Mouse (Mus musculus) embryonic facial prominence, embryonic 12.5 days (tissue): Measurements from ENCODE around the gene Pacs1. TPM values are rescaled to one million over a fixed set of nuclear protein-coding genes. Genes with fewer than 3 reads are reported as not detected.
"Not testable (repeated sequence)": the region's sequence is repeated elsewhere in the genome, so short reads cannot be mapped to it uniquely, and the experiment has no call there.

ENCODE experiments used
- ATAC-seq: fragments of 200-750 bp; cut with Nextera tagmentation; 2 replicates; pipeline ENCODE4 v1.8.0; 2017; ENCODE audit not compliant: insufficient number of reproducible peaks, insufficient read depth, low FRiP score, low TSS enrichment
- H3K27ac ChIP-seq: fragments of 300-500 bp; sonication (generic); 2 replicates; pipeline ENCODE4 v1.5.1; 2016; ENCODE audit warnings: mild to moderate bottlenecking
- H3K27me3 ChIP-seq: fragments of 300-500 bp; sonication (generic); 2 replicates; pipeline ENCODE4 v1.6.1; 2016; ENCODE audit warnings: mild to moderate bottlenecking, moderate library complexity
- H3K36me3 ChIP-seq: fragments of 300-500 bp; sonication (generic); 2 replicates; pipeline ENCODE4 v1.6.1; 2016; ENCODE audit warnings: mild to moderate bottlenecking
- H3K4me1 ChIP-seq: fragments of 300-500 bp; sonication (generic); 2 replicates; pipeline ENCODE4 v1.6.1; 2016
- H3K4me2 ChIP-seq: fragments of 300-500 bp; sonication (generic); replicated peaks from 2 replicates; pipeline ENCODE4 v1.6.1; 2016; ENCODE audit warnings: mild to moderate bottlenecking, moderate library complexity
- H3K4me3 ChIP-seq: fragments of 300-500 bp; sonication (generic); 2 replicates; pipeline ENCODE4 v1.5.1; 2016; ENCODE audit warnings: mild to moderate bottlenecking
- H3K9ac ChIP-seq: fragments of 300-500 bp; sonication (generic); 2 replicates; pipeline ENCODE4 v1.6.1; 2016; ENCODE audit warnings: mild to moderate bottlenecking, moderate library complexity
- H3K9me3 ChIP-seq: fragments of 300-500 bp; sonication (generic); 2 replicates; pipeline ENCODE4 v1.6.1; 2016; ENCODE audit warnings: mild to moderate bottlenecking, moderate library complexity
- whole genome bisulfite sequencing: fragments of 180-500 bp; shearing (Covaris S2); methylation state at CpG from one replicate; pipeline ENCODE4 v1.1.7; 2016; 5-methylcytosine and 5-hydroxymethylcytosine counted together
- polyA plus RNA-seq: library from polyadenylated mRNA; unstranded; fragments of >200 nt; fragmentation: Nextera tagmentation; extraction: Ambion mirVana; gene quantifications from 2 replicates; pipeline ENCODE4 v1.2.1, GENCODE M21; 2016

Pacs1 gene
- polyA plus RNA-seq, 1 experiment from 2014 or later = 32.2 TPM

DNA sequence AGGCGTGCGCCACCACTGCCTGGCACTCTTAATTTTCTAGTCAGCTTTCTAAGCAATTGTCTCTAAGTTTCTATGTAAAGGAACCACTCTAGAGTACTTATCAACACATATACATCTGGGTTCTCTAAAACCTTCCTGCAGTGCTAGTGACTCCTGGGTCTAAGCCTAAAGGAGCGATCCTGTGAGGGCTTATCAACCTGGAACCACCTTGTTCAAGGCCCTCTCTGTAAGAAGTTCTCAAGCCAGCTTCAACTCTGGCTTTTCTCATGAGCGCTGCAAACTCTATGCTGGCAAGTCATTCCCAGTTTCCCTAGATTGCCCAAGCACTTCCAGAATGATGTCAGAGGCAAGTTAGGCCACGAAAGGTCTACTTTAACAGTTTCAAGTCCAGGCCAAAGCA, 5.9 kb downstream of the Pacs1 start:
- H3K27me3 ChIP-seq = no peaks in the 10 kb centered on the region
- no peak overlapping the region for H3K9ac ChIP-seq
- H3K4me2 ChIP-seq = no peak overlapping the region
- H3K36me3 ChIP-seq = no peaks in the 10 kb centered on the region
- H3K4me1 ChIP-seq = peaks cover 17% of the 10 kb centered on the region
- 94% methylated on average over 5 of the region's 5 CpGs for WGBS
- no peak overlapping the region for H3K4me3 ChIP-seq
- H3K9me3 ChIP-seq = no peaks in the 10 kb centered on the region
- H3K27ac ChIP-seq = no peak overlapping the region
- no peak for ATAC-seq

DNA sequence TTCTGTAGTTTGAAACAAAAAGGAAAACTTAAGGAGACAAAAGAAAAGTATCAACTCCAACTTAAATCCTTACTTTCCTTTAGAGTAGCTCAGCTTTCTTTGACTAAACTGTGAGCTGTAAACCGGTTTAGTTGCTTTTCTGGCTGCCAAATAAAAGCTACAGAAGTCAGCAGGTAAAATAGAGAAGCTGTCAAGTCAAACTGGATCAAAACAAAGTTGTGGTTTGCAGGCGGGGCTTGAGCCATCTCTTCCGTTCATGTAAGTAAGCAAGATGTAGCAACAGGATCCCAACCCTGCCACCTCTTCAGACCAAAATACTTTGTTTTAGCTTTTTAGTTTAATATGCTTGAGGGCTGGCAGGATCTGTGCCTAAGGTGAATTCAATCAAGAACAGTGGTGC, 15.8 kb downstream of the Pacs1 start:
- H3K27ac ChIP-seq = no peak overlapping the region
- H3K4me2 ChIP-seq = no peak overlapping the region
- WGBS = 47% methylated on average over 3 of the region's 3 CpGs
- no peaks in the 10 kb centered on the region; the same call in 1 of the 2 replicates for H3K4me1 ChIP-seq
- no peaks in the 10 kb centered on the region for H3K9me3 ChIP-seq
- H3K9ac ChIP-seq = no peak overlapping the region
- no peaks in the 10 kb centered on the region for H3K27me3 ChIP-seq
- no peak overlapping the region for H3K4me3 ChIP-seq
- no peak for ATAC-seq
- 0 out of 2 replicates have a peak, but pooled peaks cover 6% of the 10 kb centered on the region for H3K36me3 ChIP-seq

DNA sequence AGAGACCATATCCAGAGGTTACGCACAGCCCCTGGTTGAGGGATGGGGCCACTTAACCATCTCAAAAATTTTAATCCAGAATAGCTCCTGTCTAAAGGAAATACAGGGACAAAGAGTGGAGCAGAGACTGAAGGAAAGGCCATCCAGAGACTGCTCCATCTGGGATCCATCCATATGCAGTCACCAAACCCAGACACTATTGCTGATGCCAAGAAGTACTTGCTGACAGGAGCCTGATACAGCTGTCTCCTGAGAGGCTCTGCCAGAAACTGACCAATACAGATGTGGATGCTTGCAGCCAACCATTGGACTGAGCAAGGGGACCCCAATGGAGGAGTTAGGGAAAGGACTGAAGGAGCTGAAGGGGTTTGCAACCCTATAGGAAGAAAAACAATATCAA, 35.9 kb downstream of the Pacs1 start:
- H3K9ac ChIP-seq, H3K27me3 ChIP-seq, ATAC-seq, H3K4me3 ChIP-seq, H3K4me1 ChIP-seq, H3K27ac ChIP-seq, H3K36me3 ChIP-seq, H3K9me3 ChIP-seq, H3K4me2 ChIP-seq: not testable (repeated sequence)
- 97% methylated on average over 1 of the region's 1 CpGs for WGBS

DNA sequence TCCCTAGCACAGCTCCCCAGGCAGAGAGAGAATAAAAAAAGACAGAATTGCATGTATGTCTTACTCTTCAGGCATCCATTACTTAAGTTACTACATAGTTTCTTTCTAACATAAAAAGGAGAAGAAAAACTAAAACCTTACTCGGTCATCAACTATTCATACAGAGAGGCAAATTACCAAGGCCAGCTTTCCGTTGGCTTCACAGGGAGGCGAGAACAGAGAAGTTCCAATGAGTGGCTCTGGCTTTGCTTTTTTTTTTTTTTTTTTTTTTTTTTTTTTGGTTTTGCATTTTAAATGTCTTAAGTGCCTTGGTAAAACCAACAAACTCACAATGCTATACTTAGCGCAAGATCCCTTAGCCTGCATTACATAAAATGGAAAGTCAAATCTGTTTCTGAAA, 40.2 kb downstream of the Pacs1 start:
- no peak overlapping the region for H3K4me2 ChIP-seq
- H3K9me3 ChIP-seq = no peaks in the 10 kb centered on the region
- no peaks in the 10 kb centered on the region for H3K4me1 ChIP-seq
- no peak overlapping the region for H3K27ac ChIP-seq
- no peaks in the 10 kb centered on the region for H3K36me3 ChIP-seq
- no peak for ATAC-seq
- WGBS = 84% methylated on average over 4 of the region's 4 CpGs
- no peaks in the 10 kb centered on the region for H3K27me3 ChIP-seq
- no peak overlapping the region for H3K4me3 ChIP-seq
- no peak overlapping the region for H3K9ac ChIP-seq

DNA sequence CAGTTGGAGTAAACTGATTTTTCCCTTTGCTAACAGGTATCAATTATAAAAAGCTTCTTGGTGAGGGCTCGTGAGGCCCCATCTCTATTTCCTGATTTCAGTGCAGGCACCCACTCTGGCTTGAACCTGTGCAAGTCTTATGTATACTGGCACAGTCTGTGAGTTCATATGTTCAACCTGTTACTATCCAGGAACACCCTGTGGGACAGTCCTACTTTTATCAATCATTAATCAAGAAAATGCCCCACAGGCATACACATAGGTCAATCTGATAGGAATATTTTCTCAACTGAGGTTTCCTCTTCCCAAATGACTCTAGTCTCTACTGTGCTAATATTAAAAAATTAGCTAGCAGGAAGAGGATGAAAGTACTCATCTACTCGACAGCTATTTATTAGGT, 42.8 kb downstream of the Pacs1 start:
- Histone ChIP-seq H3K27ac (no peak overlapping the region), H3K27me3 (no peaks in the 10 kb centered on the region), H3K9me3 (no peaks in the 10 kb centered on the region), H3K36me3 (no peaks in the 10 kb centered on the region), H3K4me1 (no peaks in the 10 kb centered on the region), H3K4me3 (no peak overlapping the region), H3K9ac (no peak overlapping the region), H3K4me2 (no peak overlapping the region)
- no peak for ATAC-seq
- WGBS = 83% methylated on average over 2 of the region's 2 CpGs

DNA sequence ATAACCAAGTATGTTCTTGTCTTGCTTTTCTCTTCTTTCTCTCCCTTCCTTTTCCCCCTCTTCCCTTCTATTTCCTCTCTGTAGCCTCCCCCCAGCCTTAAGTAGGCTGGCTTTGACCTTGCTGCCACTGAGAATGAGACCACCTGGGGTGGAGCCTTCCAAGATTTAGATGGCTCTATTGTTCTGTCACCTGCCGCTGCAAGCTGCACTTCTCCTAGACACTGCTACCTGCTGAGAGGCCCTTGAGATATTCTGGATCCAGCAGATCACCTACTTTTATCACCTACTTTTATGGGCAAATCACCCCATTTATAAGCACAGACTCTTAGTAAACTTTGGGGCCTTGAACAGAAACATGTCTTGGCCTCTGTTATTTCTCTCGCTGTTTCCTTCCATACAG, 48.3 kb downstream of the Pacs1 start:
- no peak overlapping the region for H3K27ac ChIP-seq
- no peaks in the 10 kb centered on the region for H3K4me1 ChIP-seq
- H3K9me3 ChIP-seq = no peaks in the 10 kb centered on the region
- H3K36me3 ChIP-seq = no peaks in the 10 kb centered on the region
- H3K4me3 ChIP-seq = no peak overlapping the region
- WGBS = 62% methylated on average over 2 of the region's 2 CpGs
- H3K9ac ChIP-seq = no peak overlapping the region
- no peak overlapping the region for H3K4me2 ChIP-seq
- no peak for ATAC-seq
- H3K27me3 ChIP-seq = no peaks in the 10 kb centered on the region

DNA sequence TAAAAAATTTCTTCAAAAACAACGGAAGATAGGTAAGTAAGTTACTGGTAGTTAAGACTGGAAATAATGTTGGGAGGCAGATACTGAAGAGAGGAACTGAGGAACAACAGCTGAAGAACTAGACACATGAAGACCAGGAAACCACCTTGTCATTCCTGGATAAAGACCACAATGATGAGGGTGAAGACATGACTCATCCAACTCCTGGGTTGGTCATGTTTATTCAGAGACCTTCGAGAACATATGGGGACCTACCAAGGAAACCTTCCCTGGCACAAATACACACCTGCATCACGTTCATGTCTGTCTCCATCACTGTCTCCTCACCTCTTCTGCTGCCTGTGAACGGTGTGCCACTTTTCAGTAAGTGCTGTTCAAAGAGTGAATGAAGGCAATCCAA, 48.8 kb downstream of the Pacs1 start:
- no peaks in the 10 kb centered on the region for H3K9me3 ChIP-seq
- H3K36me3 ChIP-seq = no peaks in the 10 kb centered on the region
- no peak overlapping the region for H3K9ac ChIP-seq
- ATAC-seq = no peak
- H3K4me1 ChIP-seq = no peaks in the 10 kb centered on the region
- H3K4me3 ChIP-seq = no peak overlapping the region
- H3K4me2 ChIP-seq = no peak overlapping the region
- H3K27ac ChIP-seq = no peak overlapping the region
- 91% methylated on average over 4 of the region's 4 CpGs for whole genome bisulfite sequencing
- H3K27me3 ChIP-seq = no peaks in the 10 kb centered on the region

DNA sequence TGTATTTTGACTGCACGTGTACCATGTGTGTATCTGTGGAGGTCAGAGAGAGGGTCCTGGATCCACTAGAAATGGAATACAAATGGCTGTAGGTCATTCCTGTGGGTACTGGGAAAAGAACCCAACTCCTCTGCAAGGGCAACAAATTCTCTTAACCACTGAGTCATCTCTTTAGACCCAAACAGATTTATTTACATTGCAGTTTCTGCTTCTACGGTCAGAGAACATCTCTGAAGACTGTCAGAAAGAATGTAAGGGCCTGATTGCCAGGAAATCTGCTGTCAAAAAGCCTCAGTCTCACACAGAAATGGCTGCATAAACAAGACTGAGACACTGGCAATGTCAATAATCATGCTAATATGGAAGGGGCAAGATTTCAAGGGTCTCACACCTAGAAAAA, 51.0 kb downstream of the Pacs1 start:
- no peak overlapping the region for H3K9ac ChIP-seq
- no peaks in the 10 kb centered on the region for H3K27me3 ChIP-seq
- H3K4me3 ChIP-seq = no peak overlapping the region
- no peaks in the 10 kb centered on the region for H3K9me3 ChIP-seq
- no peak overlapping the region for H3K27ac ChIP-seq
- no peak overlapping the region for H3K4me2 ChIP-seq
- H3K4me1 ChIP-seq = no peaks in the 10 kb centered on the region
- 75% methylated on average over 2 of the region's 2 CpGs for WGBS
- ATAC-seq = no peak
- H3K36me3 ChIP-seq = no peaks in the 10 kb centered on the region

DNA sequence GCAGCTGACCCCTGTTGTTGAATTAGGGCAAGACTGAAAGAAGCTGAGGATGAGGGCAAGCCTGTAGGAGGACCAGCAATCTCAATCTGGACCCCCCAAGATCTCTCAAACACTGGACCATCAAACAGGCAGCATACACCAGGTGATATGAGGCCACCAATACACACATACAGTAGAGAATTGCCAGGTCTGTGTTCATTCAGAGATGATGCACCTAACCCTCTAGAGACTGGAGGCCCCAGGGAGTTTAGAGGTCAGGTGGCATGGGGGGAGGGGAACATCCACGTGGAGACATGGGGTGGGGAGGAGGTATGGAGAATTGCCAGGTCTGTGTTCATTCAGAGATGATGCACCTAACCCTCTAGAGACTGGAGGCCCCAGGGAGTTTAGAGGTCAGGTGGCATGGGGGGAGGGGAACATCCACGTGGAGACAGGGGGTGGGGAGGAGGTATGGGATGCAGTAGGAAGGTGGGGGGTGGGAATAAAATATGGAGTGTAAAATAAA, 51.6 kb downstream of the Pacs1 start:
- H3K9ac ChIP-seq, ATAC-seq, H3K36me3 ChIP-seq, H3K27me3 ChIP-seq, H3K27ac ChIP-seq, H3K4me2 ChIP-seq, H3K9me3 ChIP-seq, H3K4me1 ChIP-seq, H3K4me3 ChIP-seq: not testable (repeated sequence)
- 23% methylated on average over 2 of the region's 2 CpGs for WGBS

DNA sequence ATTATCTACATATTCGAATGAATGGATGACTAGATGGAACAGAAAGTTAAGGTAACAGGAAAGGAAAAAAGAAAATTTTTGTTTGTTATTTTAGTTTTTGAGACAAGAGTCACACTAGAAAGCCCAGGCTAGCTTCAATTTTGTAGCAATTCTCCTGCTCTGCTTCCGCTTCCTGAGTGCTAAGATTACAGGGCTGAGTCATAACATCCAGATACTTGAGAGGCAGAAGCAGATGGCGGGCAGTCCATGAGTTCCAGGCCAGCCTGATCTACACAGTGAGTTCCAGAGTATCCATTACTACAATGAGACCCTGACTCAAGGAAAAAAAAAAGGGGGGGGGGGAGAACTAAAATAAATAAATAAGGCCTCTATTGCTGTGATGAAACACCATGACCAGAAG, 52.5 kb downstream of the Pacs1 start:
- H3K36me3 ChIP-seq = no peaks in the 10 kb centered on the region
- WGBS = 84% methylated on average over 3 of the region's 3 CpGs

DNA sequence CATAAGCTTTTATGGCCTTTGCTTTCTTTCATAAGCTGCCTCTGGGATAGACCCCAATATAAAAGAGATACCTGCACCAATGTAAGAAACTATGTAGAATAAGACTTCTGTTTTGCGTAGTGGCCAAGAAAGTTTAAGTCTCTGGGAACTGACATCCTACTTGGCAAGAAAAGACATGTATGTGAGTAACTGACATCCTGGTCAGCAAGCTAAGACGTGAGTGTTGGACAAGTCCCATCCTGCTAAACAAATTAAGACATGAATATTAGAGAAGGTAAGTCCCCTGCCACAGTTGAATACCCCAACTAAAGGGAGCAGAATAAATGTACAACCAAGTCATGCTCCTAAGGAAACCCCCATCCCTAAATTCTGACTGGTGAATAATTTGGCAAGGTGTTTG, 71.2 kb downstream of the Pacs1 start:
- WGBS = 84% methylated on average over 2 of the region's 2 CpGs

More for the DNA sequence above, 52.5 kb downstream of the Pacs1 start:
- Histone ChIP-seq H3K4me2 (no peak overlapping the region), H3K27me3 (no peaks in the 10 kb centered on the region), H3K4me1 (no peaks in the 10 kb centered on the region), H3K9me3 (no peaks in the 10 kb centered on the region), H3K27ac (no peak overlapping the region), H3K9ac (no peak overlapping the region), H3K4me3 (no peak overlapping the region)
- ATAC-seq = no peak

DNA sequence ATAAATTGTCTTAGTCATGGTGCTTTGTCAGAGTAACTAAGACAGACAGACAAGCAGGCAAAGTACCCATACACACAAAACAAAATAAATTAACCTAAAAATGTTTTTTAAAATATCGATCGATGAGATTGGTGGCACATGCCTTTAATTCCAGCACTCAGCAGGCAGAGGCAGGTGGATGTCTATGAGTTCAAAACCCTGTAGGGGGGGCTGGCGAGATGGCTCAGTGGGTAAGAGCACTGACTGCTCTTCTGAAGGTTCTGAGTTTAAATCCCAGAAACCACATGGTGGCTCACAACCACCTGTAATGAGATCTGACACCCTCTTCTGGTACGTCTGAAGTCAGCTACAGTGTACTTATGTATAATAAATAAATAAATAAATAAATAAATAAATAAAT, 72.3 kb downstream of the Pacs1 start:
- not testable (repeated sequence) for H3K9me3 ChIP-seq, H3K9ac ChIP-seq, H3K27me3 ChIP-seq, H3K27ac ChIP-seq, H3K4me2 ChIP-seq, H3K36me3 ChIP-seq, H3K4me3 ChIP-seq, H3K4me1 ChIP-seq, ATAC-seq
- 91% methylated on average over 4 of the region's 4 CpGs for WGBS

More for the DNA sequence above, 71.2 kb downstream of the Pacs1 start:
- no peak overlapping the region for H3K27ac ChIP-seq
- no peak overlapping the region for H3K4me3 ChIP-seq
- no peak overlapping the region for H3K9ac ChIP-seq
- no peaks in the 10 kb centered on the region for H3K4me1 ChIP-seq
- H3K9me3 ChIP-seq = no peaks in the 10 kb centered on the region
- no peaks in the 10 kb centered on the region for H3K36me3 ChIP-seq
- no peak overlapping the region for H3K4me2 ChIP-seq
- no peak for ATAC-seq
- H3K27me3 ChIP-seq = no peaks in the 10 kb centered on the region

DNA sequence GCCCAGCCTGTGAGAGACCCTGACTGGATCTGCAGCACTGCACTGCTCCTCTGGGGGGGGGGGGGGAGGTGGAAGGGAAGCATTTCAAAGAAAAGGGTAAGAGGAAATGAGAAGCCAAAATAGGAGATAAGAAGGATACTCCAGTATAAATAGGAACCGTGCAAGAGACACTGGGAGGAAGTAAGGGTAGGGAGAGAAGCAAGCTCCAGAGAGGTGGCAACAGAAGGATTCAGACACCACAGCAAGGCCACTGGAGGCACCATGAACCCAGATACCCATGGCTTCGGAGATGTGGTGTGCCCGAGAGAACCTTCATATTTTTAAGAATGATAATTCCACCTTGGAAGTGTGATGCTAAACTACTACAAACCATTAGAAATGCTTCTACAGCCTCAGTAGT, 74.4 kb downstream of the Pacs1 start:
- Histone ChIP-seq H3K4me1 (no peaks in the 10 kb centered on the region), H3K9ac (no peak overlapping the region), H3K9me3 (no peaks in the 10 kb centered on the region), H3K4me3 (no peak overlapping the region), H3K4me2 (no peak overlapping the region), H3K36me3 (no peaks in the 10 kb centered on the region), H3K27me3 (no peaks in the 10 kb centered on the region), H3K27ac (no peak overlapping the region)
- ATAC-seq = no peak
- WGBS = 82% methylated on average over 3 of the region's 3 CpGs
